7 mouse cellular contexts compared by ENCODE assay signal in genomic region chr3:88914384-88914810, GRCm38 (mm10). TPM values are rescaled to one million over a fixed set of nuclear protein-coding genes. Genes with fewer than 3 reads are reported as not detected.
DNase-seq lines count a peak whose midpoint lies in the region; ATAC-seq and TF ChIP-seq lines count a peak whose summit lies in the region.

No protein-coding gene starts in this region.

- peak; percentile 18 for ATAC-seq in CD4-positive, CD25-positive, alpha-beta regulatory T cell, adult 4 months
- peak; percentile 5; the same call in 1 of the 2 replicates for ATAC-seq in forebrain, postnatal 0 days
- peak; percentile 9; the same call in 1 of the 2 replicates for ATAC-seq in liver, postnatal 0 days

- TF ChIP-seq CTCF in ES-Bruce4 (IDR thresholded peaks at IDR 0.05; ENCODE audit: low read depth, low read length) = no peak
- no peak for TF ChIP-seq CTCF in forebrain, postnatal 0 days (IDR thresholded peaks at IDR 0.05; ENCODE audit: low read depth)
- TF ChIP-seq CTCF in liver, postnatal 0 days (IDR thresholded peaks at IDR 0.05; ENCODE audit: low read depth) = no peak

- peak overlapping the region; percentile 75 for H3K4me2 ChIP-seq in forebrain, postnatal 0 days (ENCODE audit: low read depth)
- peak overlapping the region; percentile 99 for H3K4me2 ChIP-seq in liver, postnatal 0 days (ENCODE audit: low read depth, low read length)

- H3K36me3 ChIP-seq in ES-Bruce4 (ENCODE audit: control insufficient read depth, insufficient read depth, low read length, poor library complexity, severe bottlenecking) = peaks cover 30% of the 10 kb centered on the region
- peaks cover 28% of the 10 kb centered on the region for H3K36me3 ChIP-seq in forebrain, postnatal 0 days (ENCODE audit: insufficient read depth)
- H3K36me3 ChIP-seq in liver, postnatal 0 days (replicated peaks; ENCODE audit: insufficient read depth, low read length) = peaks cover 11% of the 10 kb centered on the region

- TF ChIP-seq POLR2A in ES-Bruce4 (IDR thresholded peaks at IDR 0.05; ENCODE audit: insufficient read depth, low read length) = no peak

- DNase-seq in forebrain, postnatal 0 days = no peak
- DNase-seq in liver, postnatal 0 days = no peak
- DNase-seq in right cerebral cortex, postnatal 4 days = no peak
- no peak for DNase-seq in left cerebral cortex, adult 9 months (ENCODE audit: low spot score in 2 of 2)
- DNase-seq in kidney, postnatal 36 days = no peak

- WGBS in forebrain, postnatal 0 days = 28% methylated on average over 8 of the region's 8 CpGs
- 22% methylated on average over 8 of the region's 8 CpGs for WGBS in liver, postnatal 0 days (ENCODE audit: insufficient replicate concordance)

- H3K4me3 ChIP-seq in ES-Bruce4 (ENCODE audit: low read depth, low read length) = peak overlapping the region; percentile 97
- peak overlapping the region; percentile 69 for H3K4me3 ChIP-seq in forebrain, postnatal 0 days (ENCODE audit: low read depth, low read length)
- H3K4me3 ChIP-seq in liver, postnatal 0 days (ENCODE audit: low read depth, low read length) = peak overlapping the region; percentile 79

- H3K9me3 ChIP-seq in ES-Bruce4 (replicated peaks; ENCODE audit: control insufficient read depth, insufficient read depth, low read length, poor library complexity, severe bottlenecking) = no peaks in the 10 kb centered on the region
- H3K9me3 ChIP-seq in forebrain, postnatal 0 days (ENCODE audit: low read length) = no peaks in the 10 kb centered on the region
- H3K9me3 ChIP-seq in liver, postnatal 0 days (ENCODE audit: low read length) = no peaks in the 10 kb centered on the region

- H3K4me1 ChIP-seq in ES-Bruce4 (ENCODE audit: control insufficient read depth, insufficient read depth, low read length) = no peaks in the 10 kb centered on the region
- peaks cover 6% of the 10 kb centered on the region; the same call in 1 of the 2 replicates for H3K4me1 ChIP-seq in forebrain, postnatal 0 days (ENCODE audit: insufficient read depth)
- peaks cover 17% of the 10 kb centered on the region for H3K4me1 ChIP-seq in liver, postnatal 0 days (ENCODE audit: insufficient read depth)

- H3K9ac ChIP-seq in ES-Bruce4 (ENCODE audit: low read depth, poor library complexity, severe bottlenecking) = peak overlapping the region; percentile 74
- peak overlapping the region; percentile 76 for H3K9ac ChIP-seq in forebrain, postnatal 0 days
- H3K9ac ChIP-seq in liver, postnatal 0 days (replicated peaks) = peak overlapping the region; percentile 76

- peak overlapping the region; percentile 30; the same call in 1 of the 2 replicates for H3K27ac ChIP-seq in ES-Bruce4 (ENCODE audit: insufficient read depth, low read length)
- peak overlapping the region; percentile 83 for H3K27ac ChIP-seq in forebrain, postnatal 0 days (ENCODE audit: low read depth, low read length)
- peak overlapping the region; percentile 86 for H3K27ac ChIP-seq in liver, postnatal 0 days (ENCODE audit: low read depth)

- no peak for TF ChIP-seq EP300 in ES-Bruce4 (IDR thresholded peaks at IDR 0.05; ENCODE audit: insufficient read depth, low read depth, low read length)
- no peak for TF ChIP-seq EP300 in liver, postnatal 0 days (IDR thresholded peaks at IDR 0.05; ENCODE audit: low read depth)

- no peaks in the 10 kb centered on the region for H3K27me3 ChIP-seq in ES-Bruce4 (ENCODE audit: control insufficient read depth, insufficient read depth, low read length, poor library complexity, severe bottlenecking)
- H3K27me3 ChIP-seq in forebrain, postnatal 0 days (ENCODE audit: insufficient read depth, low read length) = no peaks in the 10 kb centered on the region
- H3K27me3 ChIP-seq in liver, postnatal 0 days (ENCODE audit: insufficient read depth, low read length) = no peaks in the 10 kb centered on the region

RNA-seq across cellular contexts. Expression of gene Msto1, which starts 0.6 kb away (rescaled TPM):
- 10 to 100 TPM; 21.0 to 36.5 TPM for polyA plus RNA-seq in CD4-positive, CD25-positive, alpha-beta regulatory T cell, adult 4 months (2017; shearing (Covaris generic))
- 46.4 and 50.8 TPM in 2 replicates for polyA plus RNA-seq in ES-Bruce4 (2011; ENCODE audit: insufficient read depth, insufficient read length, low read depth, missing spikeins)
- total RNA-seq in forebrain, postnatal 0 days (2014; rRNA removed) = 36.8 and 37.3 TPM in 2 replicates
- polyA plus RNA-seq in forebrain, postnatal 0 days (2015; fragmentation: Nextera tagmentation; extraction: Ambion mirVana) = 40.6 and 41.1 TPM in 2 replicates
- polyA plus RNA-seq in liver, postnatal 0 days (2015; fragmentation: Nextera tagmentation; extraction: Ambion mirVana) = 9.8 and 9.9 TPM in 2 replicates

RNA-seq across cellular contexts. Expression of gene Ash1l, which starts 36.0 kb away (rescaled TPM):
- polyA plus RNA-seq in CD4-positive, CD25-positive, alpha-beta regulatory T cell, adult 4 months (2017; shearing (Covaris generic)) = 10 to 100 TPM; 43.9 to 46.1 TPM
- polyA plus RNA-seq in ES-Bruce4 (2011; ENCODE audit: insufficient read depth, insufficient read length, low read depth, missing spikeins) = 20.8 and 22.4 TPM in 2 replicates
- total RNA-seq in forebrain, postnatal 0 days (2014; rRNA removed) = 25.9 and 28.9 TPM in 2 replicates
- polyA plus RNA-seq in forebrain, postnatal 0 days (2015; fragmentation: Nextera tagmentation; extraction: Ambion mirVana) = 6.8 and 12.8 TPM in 2 replicates
- 3.7 and 4.1 TPM in 2 replicates for polyA plus RNA-seq in liver, postnatal 0 days (2015; fragmentation: Nextera tagmentation; extraction: Ambion mirVana)

RNA-seq across cellular contexts. Expression of gene Dap3, which starts 36.6 kb away (rescaled TPM):
- 100 to 1,000 TPM; 152 to 189 TPM for polyA plus RNA-seq in CD4-positive, CD25-positive, alpha-beta regulatory T cell, adult 4 months (2017; shearing (Covaris generic))
- polyA plus RNA-seq in ES-Bruce4 (2011; ENCODE audit: insufficient read depth, insufficient read length, low read depth, missing spikeins) = 175 and 180 TPM in 2 replicates
- total RNA-seq in forebrain, postnatal 0 days (2014; rRNA removed) = 76.2 and 83.0 TPM in 2 replicates
- 127 and 141 TPM in 2 replicates for polyA plus RNA-seq in forebrain, postnatal 0 days (2015; fragmentation: Nextera tagmentation; extraction: Ambion mirVana)
- 59.1 and 60.9 TPM in 2 replicates for polyA plus RNA-seq in liver, postnatal 0 days (2015; fragmentation: Nextera tagmentation; extraction: Ambion mirVana)

Comparison
In these comparisons a context has a peak if more than half of its experiments do, and no peak if none do; other contexts are left out.
1. H3K27ac ChIP-seq: peak in every context shown above with its lines; median percentile 86 in liver, postnatal 0 days; 83 in forebrain, postnatal 0 days; 30 in ES-Bruce4.